Mouse (Mus musculus) layer of hippocampus, postnatal 14 days (tissue): Measurements from ENCODE around the gene Olig3. TPM values are rescaled to one million over a fixed set of nuclear protein-coding genes. Genes with fewer than 3 reads are reported as not detected.
"Not testable (repeated sequence)": the region's sequence is repeated elsewhere in the genome, so short reads cannot be mapped to it uniquely, and the experiment has no call there.

Experiments used
- DNase-seq, 2 experiments: peaks; one replicate each; pipeline ENCODE4 v3.0.0; 2021 to 2022; ENCODE audit warnings: low spot score in 2 of 2, mixed read lengths in 1 of 2
- total RNA-seq, 2 experiments: library from RNA; stranded (reverse); gene quantifications; 2 replicates each; pipeline ENCODE4 v1.2.3; 2021

The Olig3 gene
- total RNA-seq, 2 experiments from 2014 or later, result not detected

- DNase-seq, result no peak
These were observed 5.4 kb downstream of the Olig3 start for GRCm38 (mm10) chr10:19361539-19362293.

- no peak for DNase-seq
These were observed 5.9 kb downstream of the Olig3 start for GRCm38 (mm10) chr10:19362294-19362590.

GRCm38 (mm10) chr10:19362861-19363260, 6.5 kb downstream of the Olig3 start:
- DNase-seq, result no peak

GRCm38 (mm10) chr10:19363365-19363764, 7.0 kb downstream of the Olig3 start:
- no peak for DNase-seq

- no peak for DNase-seq
These were observed 12.8 kb downstream of the Olig3 start for GRCm38 (mm10) chr10:19369143-19369542.

- DNase-seq, result no peak
These were observed 13.8 kb downstream of the Olig3 start for GRCm38 (mm10) chr10:19370146-19370545.

GRCm38 (mm10) chr10:19372263-19372662, 15.9 kb downstream of the Olig3 start:
- no peak for DNase-seq

GRCm38 (mm10) chr10:19373797-19374196, 17.5 kb downstream of the Olig3 start:
- peak; percentile 22 to 25 for DNase-seq

- no peak for DNase-seq
These were observed 18.0 kb downstream of the Olig3 start for GRCm38 (mm10) chr10:19374311-19374710.

GRCm38 (mm10) chr10:19375838-19376237, 19.5 kb downstream of the Olig3 start:
- DNase-seq, result no peak

- not testable (repeated sequence) for DNase-seq
These were observed 24.6 kb downstream of the Olig3 start for GRCm38 (mm10) chr10:19380971-19381370.

GRCm38 (mm10) chr10:19384176-19384575, 27.8 kb downstream of the Olig3 start:
- no peak for DNase-seq

- DNase-seq, result no peak
These were observed 35.5 kb downstream of the Olig3 start for GRCm38 (mm10) chr10:19391819-19392218.

GRCm38 (mm10) chr10:19396485-19397137, 40.3 kb downstream of the Olig3 start:
- peak; percentile 16 to 57 for DNase-seq

- no peak for DNase-seq
These were observed 41.1 kb downstream of the Olig3 start for GRCm38 (mm10) chr10:19397396-19397795.

- DNase-seq, result no peak
These were observed 44.8 kb downstream of the Olig3 start for GRCm38 (mm10) chr10:19401136-19401535.

- DNase-seq, result no peak
These were observed 48.1 kb downstream of the Olig3 start for GRCm38 (mm10) chr10:19404401-19404800.

- no peak for DNase-seq
These were observed 49.6 kb downstream of the Olig3 start for GRCm38 (mm10) chr10:19405959-19406358.

- DNase-seq, result no peak
These were observed 50.8 kb downstream of the Olig3 start for GRCm38 (mm10) chr10:19407168-19407567.
